Mouse (Mus musculus): ENCODE measurements at regions not wholly inside any gene's neighbourhood (a gene's known extent, or its start where the extent isn't known, plus 50 kb on each side); places are given as distances from the start of the nearest gene placed in this dataset.

GRCm38 (mm10) chr11:32120596-32120995 is 79.5 kb downstream of the Il9r start:
- H3K4me2 ChIP-seq (ENCODE audit: low read depth, low read length): no peak overlapping the region
- H3K9me3 ChIP-seq (ENCODE audit: control insufficient read depth, low read length): no peaks in the 10 kb centered on the region
- H3K9ac ChIP-seq (replicated peaks; ENCODE audit: low read depth, low read length): no peak overlapping the region
- no peaks in the 10 kb centered on the region for H3K27me3 ChIP-seq (ENCODE audit: control insufficient read depth, insufficient read depth, low read length)
- H3K4me1 ChIP-seq (ENCODE audit: control insufficient read depth, insufficient read depth, low read length): peaks cover 16% of the 10 kb centered on the region; the same call in 1 of the 2 replicates
- 59% methylated on average over 3 of the region's 3 CpGs for WGBS
- peak; percentile 11; the same call in 1 of the 2 replicates for ATAC-seq (ENCODE audit: low read depth)
- no peaks in the 10 kb centered on the region for H3K36me3 ChIP-seq (ENCODE audit: control insufficient read depth, insufficient read depth, low read length)
- H3K4me3 ChIP-seq (ENCODE audit: low read depth, low read length): no peak overlapping the region
- H3K27ac ChIP-seq (ENCODE audit: low read depth, low read length): no peak overlapping the region

DNA sequence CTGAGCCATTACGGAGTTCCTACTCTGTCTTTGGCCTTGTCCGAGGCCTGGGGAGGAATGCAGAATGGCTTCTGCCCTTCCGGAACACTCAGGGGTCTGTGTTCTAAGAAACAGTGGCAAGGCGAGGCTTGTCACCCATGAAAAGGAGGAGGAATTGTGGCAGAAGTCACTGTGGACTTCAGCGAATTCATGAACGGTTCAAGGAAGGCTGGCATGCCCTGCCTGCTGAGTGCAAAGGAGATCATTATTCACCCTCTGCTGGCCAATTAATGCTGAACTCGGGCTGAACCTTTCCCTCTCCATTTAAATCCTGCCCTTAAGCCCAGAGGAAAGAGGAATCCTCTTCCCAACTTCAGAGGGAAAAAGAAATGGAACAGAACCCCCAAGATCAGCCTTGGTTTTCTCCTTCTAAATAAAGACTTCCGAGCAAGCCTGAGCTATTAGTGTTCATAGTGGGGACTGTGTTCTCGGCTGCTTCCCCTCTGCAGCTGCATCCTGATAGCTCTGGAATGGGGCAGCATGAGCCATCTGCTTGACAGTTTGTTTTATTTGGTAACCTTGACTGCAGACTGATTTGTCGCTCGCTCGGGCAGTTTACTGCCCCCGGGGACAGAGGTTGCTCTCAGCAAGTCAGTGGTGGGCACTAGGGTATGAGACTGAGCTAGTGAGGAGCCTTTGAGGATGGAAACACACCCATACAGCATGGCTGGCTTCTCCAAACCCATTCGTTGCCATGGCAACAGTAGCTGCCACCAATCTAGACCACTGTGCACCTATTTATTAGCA is 81.0 kb downstream of the Il9r start:
- H3K27ac ChIP-seq (ENCODE audit: low read depth, low read length): peak overlapping the region; percentile 76
- H3K36me3 ChIP-seq (ENCODE audit: control insufficient read depth, insufficient read depth, low read length): no peaks in the 10 kb centered on the region
- H3K4me1 ChIP-seq (ENCODE audit: control insufficient read depth, insufficient read depth, low read length): peaks cover 16% of the 10 kb centered on the region; the same call in 1 of the 2 replicates
- H3K4me2 ChIP-seq (ENCODE audit: low read depth, low read length): no peak overlapping the region
- H3K27me3 ChIP-seq (ENCODE audit: control insufficient read depth, insufficient read depth, low read length): no peaks in the 10 kb centered on the region
- peak; percentile 88 for ATAC-seq (ENCODE audit: low read depth)
- no peaks in the 10 kb centered on the region for H3K9me3 ChIP-seq (ENCODE audit: control insufficient read depth, low read length)
- 7% methylated on average over 14 of the region's 14 CpGs for WGBS
- H3K9ac ChIP-seq (replicated peaks; ENCODE audit: low read depth, low read length): no peak overlapping the region; the same call in 1 of the 2 replicates
- H3K4me3 ChIP-seq (ENCODE audit: low read depth, low read length): no peak overlapping the region

- no peak for ATAC-seq (ENCODE audit: low read depth)
- no peaks in the 10 kb centered on the region for H3K36me3 ChIP-seq (ENCODE audit: control insufficient read depth, insufficient read depth, low read length)
- H3K9ac ChIP-seq (replicated peaks; ENCODE audit: low read depth, low read length): no peak overlapping the region
- H3K4me1 ChIP-seq (ENCODE audit: control insufficient read depth, insufficient read depth, low read length): peaks cover 24% of the 10 kb centered on the region; the same call in 1 of the 2 replicates
- WGBS: 25% methylated on average over 2 of the region's 2 CpGs
- no peaks in the 10 kb centered on the region for H3K9me3 ChIP-seq (ENCODE audit: control insufficient read depth, low read length)
- H3K4me2 ChIP-seq (ENCODE audit: low read depth, low read length): no peak overlapping the region
- no peak overlapping the region for H3K4me3 ChIP-seq (ENCODE audit: low read depth, low read length)
- H3K27ac ChIP-seq (ENCODE audit: low read depth, low read length): no peak overlapping the region
- no peaks in the 10 kb centered on the region for H3K27me3 ChIP-seq (ENCODE audit: control insufficient read depth, insufficient read depth, low read length)
These were observed 82.1 kb downstream of the Il9r start for GRCm38 (mm10) chr11:32117930-32118329.

DNA sequence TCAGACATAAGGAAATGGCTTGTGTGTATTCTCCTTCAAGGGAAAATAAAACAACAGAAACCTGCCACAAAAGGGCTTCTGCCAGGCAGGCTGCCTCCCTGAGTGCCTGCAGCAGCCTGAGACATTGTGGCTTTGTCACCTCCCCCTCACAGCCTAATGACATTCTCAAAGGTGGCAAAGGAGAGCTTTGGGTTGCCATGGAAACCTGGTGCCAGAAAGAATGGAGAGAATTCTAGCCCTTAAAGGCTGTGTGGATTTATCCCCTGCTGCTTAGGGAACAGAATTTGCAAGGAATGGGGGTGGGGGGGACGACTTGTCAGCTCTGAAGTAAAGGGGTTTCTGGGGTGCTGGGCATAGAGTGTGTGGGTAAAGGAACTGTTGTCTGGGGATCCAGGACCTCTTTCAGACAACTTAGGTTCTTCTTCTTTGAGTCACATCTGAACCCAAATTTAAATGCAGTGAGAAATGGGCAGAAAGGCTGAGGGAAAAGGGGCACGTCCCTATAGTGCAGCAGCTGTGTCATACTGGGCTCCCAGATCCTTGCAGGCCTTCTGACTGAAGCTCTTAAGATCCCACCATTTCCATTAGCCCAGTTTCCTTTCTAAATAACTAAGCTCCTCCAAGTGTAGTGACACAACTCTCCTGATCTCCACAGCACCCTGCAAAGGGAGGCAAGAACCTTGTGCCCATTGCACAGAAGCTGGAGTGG is 86.8 kb downstream of the Il9r start:
- Histone ChIP-seq H3K4me1 (ENCODE audit: control insufficient read depth, insufficient read depth, low read length) (peaks cover 19% of the 10 kb centered on the region; the same call in 1 of the 2 replicates), H3K27me3 (ENCODE audit: control insufficient read depth, insufficient read depth, low read length) (no peaks in the 10 kb centered on the region), H3K4me2 (ENCODE audit: low read depth, low read length) (no peak overlapping the region), H3K9me3 (ENCODE audit: control insufficient read depth, low read length) (no peaks in the 10 kb centered on the region), H3K4me3 (ENCODE audit: low read depth, low read length) (no peak overlapping the region), H3K9ac (replicated peaks; ENCODE audit: low read depth, low read length) (0 out of 2 replicates have a peak overlapping the region, but pooled peaks have one; percentile 9), H3K36me3 (ENCODE audit: control insufficient read depth, insufficient read depth, low read length) (no peaks in the 10 kb centered on the region), H3K27ac (ENCODE audit: low read depth, low read length) (peak overlapping the region; percentile 87)
- ATAC-seq (ENCODE audit: low read depth): peak; percentile 92
- WGBS: 9% methylated on average over 2 of the region's 2 CpGs

DNA sequence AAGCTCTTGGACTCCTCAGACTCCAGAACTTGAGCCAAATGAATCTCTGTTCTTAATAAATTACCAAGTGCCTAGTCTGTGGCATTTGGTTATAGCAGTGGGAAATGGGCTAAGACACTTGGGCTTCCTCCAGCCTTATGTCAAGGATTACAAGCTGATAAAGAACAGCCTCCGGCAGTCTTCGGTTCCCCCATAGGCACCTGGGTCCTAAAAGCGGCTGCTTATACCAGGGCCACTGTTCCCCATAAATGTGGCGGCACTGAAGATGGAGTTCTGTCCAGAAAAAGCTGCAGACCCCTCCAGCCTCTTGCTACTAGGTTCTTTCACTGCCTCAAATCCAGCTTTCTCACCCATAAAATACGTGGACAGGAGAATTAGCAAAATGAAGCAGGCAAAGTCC is 87.6 kb downstream of the Il9r start:
- H3K4me3 ChIP-seq (ENCODE audit: low read depth, low read length): no peak overlapping the region
- H3K4me2 ChIP-seq (ENCODE audit: low read depth, low read length): no peak overlapping the region
- WGBS: 8% methylated on average over 5 of the region's 5 CpGs
- peaks cover 15% of the 10 kb centered on the region; the same call in 1 of the 2 replicates for H3K4me1 ChIP-seq (ENCODE audit: control insufficient read depth, insufficient read depth, low read length)
- H3K27me3 ChIP-seq (ENCODE audit: control insufficient read depth, insufficient read depth, low read length): no peaks in the 10 kb centered on the region
- no peaks in the 10 kb centered on the region for H3K36me3 ChIP-seq (ENCODE audit: control insufficient read depth, insufficient read depth, low read length)
- peak; percentile 25; the same call in 1 of the 2 replicates for ATAC-seq (ENCODE audit: low read depth)
- H3K27ac ChIP-seq (ENCODE audit: low read depth, low read length): peak overlapping the region; percentile 87
- H3K9ac ChIP-seq (replicated peaks; ENCODE audit: low read depth, low read length): 0 out of 2 replicates have a peak overlapping the region, but pooled peaks have one; percentile 11
- no peaks in the 10 kb centered on the region for H3K9me3 ChIP-seq (ENCODE audit: control insufficient read depth, low read length)

- Histone ChIP-seq H3K36me3 (ENCODE audit: control insufficient read depth, insufficient read depth, low read length) (no peaks in the 10 kb centered on the region), H3K4me2 (ENCODE audit: low read depth, low read length) (no peak overlapping the region), H3K27ac (ENCODE audit: low read depth, low read length) (peak overlapping the region; percentile 50; the same call in 1 of the 2 replicates), H3K9ac (replicated peaks; ENCODE audit: low read depth, low read length) (no peak overlapping the region), H3K4me3 (ENCODE audit: low read depth, low read length) (no peak overlapping the region), H3K9me3 (ENCODE audit: control insufficient read depth, low read length) (no peaks in the 10 kb centered on the region), H3K27me3 (ENCODE audit: control insufficient read depth, insufficient read depth, low read length) (no peaks in the 10 kb centered on the region), H3K4me1 (ENCODE audit: control insufficient read depth, insufficient read depth, low read length) (peaks cover 15% of the 10 kb centered on the region; the same call in 1 of the 2 replicates)
- no peak for ATAC-seq (ENCODE audit: low read depth)
- 55% methylated on average over 3 of the region's 3 CpGs for WGBS
These were observed 88.2 kb downstream of the Il9r start for GRCm38 (mm10) chr11:32111841-32112240.

DNA sequence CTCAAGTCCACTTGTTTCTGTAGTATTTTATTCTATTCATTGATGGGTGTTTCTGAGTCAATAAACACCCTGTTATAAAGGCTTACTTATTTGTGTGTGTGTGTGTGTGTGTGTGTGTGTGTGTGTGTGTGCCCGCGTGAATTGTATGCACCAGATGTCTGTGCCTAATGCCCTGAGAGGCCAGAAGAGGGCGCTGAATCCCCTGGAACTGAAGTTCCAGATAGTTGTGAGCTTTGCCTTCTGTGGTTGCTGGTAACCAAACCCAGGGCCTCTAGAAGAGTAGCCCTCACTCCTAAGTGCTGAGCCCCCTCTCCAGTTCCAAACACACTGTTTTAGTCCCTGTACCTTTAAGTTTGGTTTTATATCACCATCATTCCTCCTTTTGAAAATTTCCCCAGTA is 90.2 kb downstream of the Il9r start:
- no peaks in the 10 kb centered on the region for H3K27me3 ChIP-seq (ENCODE audit: control insufficient read depth, insufficient read depth, low read length)
- no peak overlapping the region for H3K9ac ChIP-seq (replicated peaks; ENCODE audit: low read depth, low read length)
- no peak overlapping the region for H3K27ac ChIP-seq (ENCODE audit: low read depth, low read length)
- no peak overlapping the region for H3K4me2 ChIP-seq (ENCODE audit: low read depth, low read length)
- no peak overlapping the region for H3K4me3 ChIP-seq (ENCODE audit: low read depth, low read length)
- H3K9me3 ChIP-seq (ENCODE audit: control insufficient read depth, low read length): no peaks in the 10 kb centered on the region
- 93% methylated on average over 3 of the region's 3 CpGs for WGBS
- no peak for ATAC-seq (ENCODE audit: low read depth)
- peaks cover 20% of the 10 kb centered on the region for H3K4me1 ChIP-seq (ENCODE audit: control insufficient read depth, insufficient read depth, low read length)
- no peaks in the 10 kb centered on the region for H3K36me3 ChIP-seq (ENCODE audit: control insufficient read depth, insufficient read depth, low read length)
